14 mouse cellular contexts compared by ENCODE assay signal in genomic region chr8:87182888-87183287, GRCm38 (mm10).
"Had no signal": no experiment of that assay in that cellular context is flagged by ENCODE, and none has a peak within 500 bp of the region (broad histone marks: within the 10 kb centered on the region; RNA-seq: fewer than 3 reads in every experiment).

No protein-coding gene starts in this region.

- H3K36me3 ChIP-seq: kidney, embryonic 15.5 days; limb, embryonic 10.5 days; liver, embryonic 15.5 days; midbrain, embryonic 12.5 days; neural tube, embryonic 15.5 days had no signal

- H3K9ac ChIP-seq: kidney, embryonic 15.5 days; liver, embryonic 15.5 days; midbrain, embryonic 12.5 days; neural tube, embryonic 15.5 days had no signal

- H3K9me3 ChIP-seq: kidney, embryonic 15.5 days; limb, embryonic 10.5 days; liver, embryonic 15.5 days; midbrain, embryonic 12.5 days; neural tube, embryonic 15.5 days had no signal

- ATAC-seq: lung, postnatal 0 days had no signal

- H3K27me3 ChIP-seq: kidney, embryonic 15.5 days; liver, embryonic 15.5 days; midbrain, embryonic 12.5 days; neural tube, embryonic 15.5 days had no signal

- H3K4me3 ChIP-seq: kidney, embryonic 15.5 days; limb, embryonic 10.5 days; liver, embryonic 15.5 days; midbrain, embryonic 12.5 days; neural tube, embryonic 15.5 days had no signal

- H3K4me2 ChIP-seq: kidney, embryonic 15.5 days; liver, embryonic 11.5 days; liver, embryonic 15.5 days; midbrain, embryonic 12.5 days; neural tube, embryonic 15.5 days had no signal

- H3K4me1 ChIP-seq: kidney, embryonic 15.5 days; liver, embryonic 15.5 days; midbrain, embryonic 12.5 days; neural tube, embryonic 15.5 days had no signal

- DNase-seq: kidney, adult 11 months; kidney, postnatal 25 days; lung, adult 2 months; lung, postnatal 36 days; right cerebral cortex, adult 18-20 months; right cerebral cortex, postnatal 25 days; thymus, postnatal 36 days had no signal

- H3K27ac ChIP-seq: kidney, embryonic 15.5 days; limb, embryonic 10.5 days; liver, embryonic 15.5 days; midbrain, embryonic 12.5 days; neural tube, embryonic 15.5 days had no signal
